Mouse (Mus musculus): ENCODE data around the gene Kctd21.

Gene Kctd21

DNA sequence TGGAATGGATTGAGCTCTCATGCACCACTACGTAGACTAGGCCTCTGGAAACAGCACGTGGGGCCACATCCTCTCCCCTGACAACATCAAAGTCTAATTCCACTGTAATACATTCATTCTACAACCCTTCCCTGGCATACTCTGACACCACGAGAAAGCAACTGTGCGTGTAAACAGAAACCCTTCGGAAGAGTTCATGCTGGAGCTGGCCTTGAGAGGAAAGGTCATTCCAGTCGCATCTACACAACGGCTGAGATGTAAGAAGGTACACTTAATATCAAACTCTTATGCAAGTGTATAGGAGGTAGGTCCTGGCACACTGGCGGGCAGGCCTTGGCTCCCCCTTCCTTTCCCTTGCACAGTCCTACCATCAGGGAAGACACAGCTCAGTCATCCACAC is 7.8 kb upstream of the Kctd21 start:
- no peak for DNase-seq

DNA sequence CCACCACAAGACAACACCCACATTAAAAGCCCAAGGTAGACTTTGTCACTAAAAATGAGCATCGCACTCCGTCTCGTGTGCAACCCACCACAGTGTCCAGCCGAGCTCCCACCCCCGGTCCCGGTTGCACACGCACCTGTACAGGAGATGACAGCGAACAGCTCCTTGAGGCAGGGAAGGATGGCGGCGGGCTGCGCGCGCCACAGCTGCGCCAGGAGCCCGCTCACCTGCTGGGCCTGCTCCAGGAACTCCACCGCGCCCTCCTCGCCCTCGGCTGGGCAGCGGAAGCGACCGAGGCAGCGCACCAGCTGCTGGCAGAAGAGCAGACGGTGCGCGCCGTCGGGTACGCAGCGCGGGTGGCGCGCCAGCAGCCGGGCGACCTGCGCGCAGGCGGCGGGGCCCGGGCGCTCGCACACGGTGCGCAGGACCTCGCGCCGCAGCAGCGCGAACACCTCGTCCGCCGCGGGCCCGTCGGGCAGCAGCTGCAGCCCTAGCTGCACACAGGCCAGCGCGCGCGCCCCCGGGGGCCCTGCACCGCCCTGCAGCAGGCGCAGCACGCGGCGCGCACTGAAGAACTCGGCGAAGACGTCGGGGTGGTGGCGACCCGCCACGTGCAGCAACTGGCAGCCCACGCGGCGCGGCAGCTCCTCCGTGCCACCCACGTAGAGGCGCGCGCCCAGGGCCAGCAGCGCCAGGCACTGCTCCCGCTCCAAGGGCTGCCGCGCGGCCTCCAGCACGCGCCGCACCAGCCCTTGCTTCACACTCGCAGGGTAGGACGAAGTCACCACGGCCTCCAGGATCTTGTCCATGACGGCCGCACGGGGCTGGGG is 6.8 kb upstream of the Kctd21 start:
- no peak for DNase-seq

DNA sequence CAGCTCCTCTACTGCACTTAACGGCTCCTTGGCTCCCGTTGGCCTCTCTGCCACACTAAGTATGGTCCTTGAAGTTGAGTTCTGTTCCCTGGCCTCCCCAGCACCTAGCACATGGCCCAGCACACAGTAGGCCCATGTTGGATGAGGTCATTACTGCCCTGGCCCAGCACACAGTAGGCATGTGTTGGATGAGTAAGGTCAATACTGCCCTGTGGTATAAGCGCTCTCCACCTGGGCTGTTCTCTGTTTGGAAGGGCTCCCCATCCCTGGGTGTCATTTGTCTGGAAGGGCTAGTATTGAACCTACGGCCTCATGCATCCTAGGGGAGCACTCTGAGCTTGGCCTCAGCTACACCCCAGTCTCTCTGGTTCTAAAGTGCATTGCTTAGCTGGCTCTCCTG is 4.8 kb upstream of the Kctd21 start:
- no peak for DNase-seq

DNA sequence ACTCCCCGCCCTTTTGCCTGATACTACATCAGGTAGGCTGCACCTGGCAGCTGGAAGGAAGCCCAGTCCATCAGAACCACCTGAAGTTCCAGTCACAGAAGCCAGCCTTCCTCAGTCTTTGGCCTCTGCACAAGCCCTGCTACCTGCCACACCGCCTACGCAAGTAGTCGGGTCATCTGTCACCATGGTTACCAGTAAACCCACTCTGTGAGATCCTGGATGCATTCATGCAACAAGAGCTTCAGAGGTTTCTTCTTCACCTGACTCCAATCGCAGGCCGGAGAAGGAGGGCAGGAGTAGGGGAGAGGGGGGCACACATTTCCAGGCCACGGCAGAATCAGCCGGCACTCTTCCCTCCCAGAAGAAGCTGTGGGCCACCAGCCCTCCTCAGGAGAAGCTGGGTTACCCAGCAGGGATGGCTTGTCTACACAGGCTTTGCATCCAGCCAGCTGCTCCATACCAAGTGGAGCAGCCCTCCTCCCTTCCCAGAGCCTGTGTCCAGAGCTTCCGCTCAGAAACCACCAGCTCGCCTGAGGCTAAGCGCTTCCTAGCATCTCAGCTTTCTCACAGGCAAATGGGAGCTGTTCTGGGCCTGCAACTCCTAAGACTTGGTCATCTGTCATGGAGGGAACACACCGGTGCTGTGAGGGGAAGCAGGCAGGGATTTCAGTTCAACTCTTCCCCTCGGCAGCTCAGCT is 3.1 kb upstream of the Kctd21 start:
- DNase-seq: no peak

DNA sequence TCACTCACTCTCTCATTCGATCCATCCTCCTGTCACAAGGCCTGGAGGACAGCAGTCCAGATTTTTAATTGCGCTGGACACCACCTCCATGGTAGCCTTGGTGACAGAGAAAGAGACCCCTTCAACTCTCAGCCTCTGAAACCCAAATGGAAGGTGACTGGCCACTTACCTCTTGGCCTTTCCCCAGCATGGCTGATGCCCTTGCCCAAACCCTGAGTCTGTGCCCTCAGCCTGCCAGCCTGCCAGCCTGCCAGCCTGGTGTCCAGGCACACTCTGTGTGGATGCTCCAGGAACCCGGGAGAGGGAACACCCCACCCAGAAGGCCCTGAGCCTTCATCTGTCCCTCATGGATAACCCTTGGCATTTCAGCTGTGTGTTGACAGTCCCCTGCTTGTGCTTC is 2.5 kb upstream of the Kctd21 start:
- no peak for DNase-seq

DNA sequence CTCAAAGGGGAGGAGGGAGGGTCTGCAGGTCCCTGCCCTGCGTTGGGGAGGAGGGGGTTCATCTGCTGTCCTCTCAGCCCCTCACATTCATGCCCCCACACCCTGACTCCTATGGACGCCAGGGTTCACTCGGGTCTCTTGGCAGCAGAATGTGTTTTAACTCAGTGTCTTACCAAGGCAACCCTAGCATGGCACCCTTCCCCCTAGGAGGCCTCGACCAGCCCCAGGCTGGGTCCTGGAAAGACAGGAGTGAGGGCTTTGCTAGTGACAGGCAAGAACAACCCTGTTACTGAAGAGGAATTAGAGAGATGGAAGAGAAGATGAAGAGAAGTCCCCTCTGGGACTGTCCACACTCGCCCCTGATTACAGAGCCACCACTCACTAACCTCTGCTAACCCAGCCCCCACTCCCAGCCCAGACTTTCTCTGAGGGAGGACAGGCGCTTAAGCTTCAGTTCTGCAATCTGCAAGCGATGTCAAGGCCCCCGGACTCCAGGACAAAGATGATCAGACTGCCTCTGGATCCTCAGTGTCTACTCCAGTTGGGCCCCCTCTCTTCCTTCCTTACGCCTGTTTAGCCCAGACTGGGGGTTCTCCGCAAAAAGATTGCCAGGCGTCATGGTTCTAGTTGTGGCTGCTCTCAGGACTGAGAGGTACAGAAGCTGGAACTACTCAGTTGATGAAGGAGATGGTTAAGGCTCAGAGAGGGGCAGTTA is 1.0 kb upstream of the Kctd21 start:
- DNase-seq: peak; percentile 92

DNA sequence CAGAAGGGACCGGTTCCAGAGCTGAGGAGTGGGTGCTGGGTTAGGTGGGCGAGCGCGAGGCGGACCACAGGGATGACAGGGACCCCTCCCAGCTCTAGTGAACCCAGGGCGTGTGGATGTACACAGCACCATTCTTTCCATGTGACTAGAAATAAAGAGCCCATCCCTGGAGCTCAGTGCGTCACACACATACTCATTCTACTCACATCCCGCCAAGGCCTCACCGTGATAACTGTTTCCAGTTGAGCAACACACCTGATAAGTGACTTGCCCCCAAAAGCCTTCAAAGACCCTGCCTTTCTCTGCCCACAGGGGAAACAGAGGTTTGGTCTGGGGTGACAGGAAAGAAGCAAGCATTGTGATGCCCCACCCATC is 527 bp downstream of the Kctd21 start:
- no peak for DNase-seq

DNA sequence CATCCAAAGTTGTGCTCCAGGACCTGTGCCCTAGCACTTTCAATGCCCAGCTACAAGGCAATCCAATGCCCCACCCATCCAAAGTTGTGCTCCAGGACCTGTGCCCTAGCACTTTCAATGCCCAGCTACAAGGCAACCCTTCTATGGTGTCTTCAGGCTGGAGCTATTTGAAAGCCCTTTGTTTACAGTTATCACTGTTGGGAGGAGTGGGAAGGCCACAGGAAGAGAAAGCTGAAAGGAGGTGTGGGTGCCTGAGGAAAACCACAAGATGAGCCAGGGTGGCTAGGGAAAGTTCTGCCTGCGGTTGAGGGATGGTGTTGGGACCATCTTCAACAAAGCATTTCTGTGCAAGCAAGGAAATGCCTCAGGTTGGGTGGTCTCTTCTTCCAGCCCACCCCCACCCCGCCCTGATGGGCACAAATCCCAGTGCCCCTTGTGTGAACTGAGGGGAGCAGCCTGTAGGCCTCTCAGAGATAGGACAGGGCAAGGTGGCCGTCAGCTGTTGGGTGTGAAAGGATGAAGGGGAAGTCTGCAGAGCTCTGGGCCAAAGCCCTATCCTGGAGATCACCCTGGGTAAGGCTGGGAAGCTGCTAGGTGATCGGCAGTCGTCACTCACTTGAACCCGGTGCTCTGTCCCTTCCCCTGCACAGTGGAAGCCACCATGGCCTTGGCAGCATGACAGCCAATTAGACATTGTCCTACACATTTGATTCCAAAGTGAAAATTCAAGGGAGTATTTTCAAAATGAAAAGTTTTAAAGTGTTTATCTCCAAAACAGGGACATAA is 1.2 kb downstream of the Kctd21 start:
- peak; percentile 93 for DNase-seq

DNA sequence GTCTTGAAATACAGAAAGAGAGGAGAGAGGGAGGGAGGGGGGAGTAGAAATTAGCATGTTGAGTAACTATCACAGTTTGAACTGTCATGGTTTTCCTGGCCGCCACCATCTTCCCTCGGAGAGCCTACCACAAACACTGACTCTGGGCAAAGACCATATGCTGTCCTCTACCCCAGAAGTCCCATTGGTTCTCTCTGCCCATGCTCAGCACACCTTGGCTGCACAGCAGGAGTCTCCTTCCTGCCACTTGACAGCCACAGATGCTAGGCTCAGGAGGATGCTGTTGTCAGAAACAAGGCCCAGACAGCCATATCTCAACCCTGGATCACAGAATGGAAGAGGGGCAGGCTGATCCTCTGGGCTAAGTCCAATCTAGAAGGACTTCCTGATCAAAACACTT is 2.3 kb downstream of the Kctd21 start:
- no peak for DNase-seq

DNA sequence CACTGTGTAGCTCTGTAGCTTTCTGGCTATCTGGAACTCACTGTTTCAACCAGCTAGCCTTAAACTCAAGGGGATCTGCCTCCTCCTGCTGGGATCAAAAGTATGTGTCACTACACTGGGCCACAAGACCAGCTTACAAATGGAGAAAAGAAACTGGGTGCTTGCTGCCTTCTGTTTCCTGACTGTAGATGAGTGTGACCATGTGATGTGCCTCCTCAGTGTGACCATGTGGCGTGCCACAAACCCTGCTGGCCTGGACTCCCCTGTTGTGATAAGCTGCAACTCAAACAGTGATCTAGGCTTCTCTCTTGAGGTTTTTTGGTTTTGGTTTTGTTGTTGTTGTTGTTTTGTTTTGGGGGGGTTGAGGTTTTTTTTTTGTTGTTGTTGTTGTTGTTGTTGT is 4.6 kb downstream of the Kctd21 start:
- no peak for DNase-seq

DNA sequence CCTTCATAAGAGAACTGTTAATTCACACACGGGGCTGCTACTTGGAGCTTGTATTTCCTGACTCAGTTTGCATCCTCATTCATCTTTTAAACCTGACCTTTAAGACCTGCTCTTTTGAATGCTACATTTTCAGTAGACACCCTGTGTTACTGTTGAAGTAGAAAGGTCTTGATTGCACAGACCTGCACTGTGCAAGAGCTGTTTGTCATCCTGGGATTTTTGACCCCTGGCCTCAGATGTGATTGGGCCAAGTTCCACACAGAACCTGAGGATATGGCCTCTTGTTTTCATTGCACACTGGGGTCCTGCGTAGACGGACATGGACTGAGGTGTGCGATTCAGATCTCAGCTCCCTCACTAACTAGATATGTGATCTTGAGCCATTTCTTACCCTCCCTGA is 6.5 kb downstream of the Kctd21 start:
- DNase-seq: no peak

DNA sequence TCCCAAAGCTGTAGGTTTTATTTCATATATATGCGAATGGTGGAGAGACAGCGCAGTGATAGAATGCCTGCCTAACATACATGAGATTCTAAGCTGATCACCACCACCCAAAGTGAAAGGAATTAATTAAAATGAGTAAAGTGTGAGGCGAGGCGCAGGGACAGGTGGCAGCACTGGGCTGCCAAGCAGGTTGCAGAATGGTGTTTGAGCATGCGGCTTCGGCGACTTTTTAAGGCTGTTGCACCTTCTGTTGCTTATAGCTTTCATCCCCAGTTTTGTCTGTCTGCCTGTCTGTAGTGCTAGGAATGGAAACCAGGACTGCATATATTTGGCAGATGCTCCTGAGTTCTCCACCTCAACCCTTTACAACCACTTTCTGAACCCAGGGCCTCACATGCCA is 7.5 kb downstream of the Kctd21 start:
- no peak for DNase-seq

DNA sequence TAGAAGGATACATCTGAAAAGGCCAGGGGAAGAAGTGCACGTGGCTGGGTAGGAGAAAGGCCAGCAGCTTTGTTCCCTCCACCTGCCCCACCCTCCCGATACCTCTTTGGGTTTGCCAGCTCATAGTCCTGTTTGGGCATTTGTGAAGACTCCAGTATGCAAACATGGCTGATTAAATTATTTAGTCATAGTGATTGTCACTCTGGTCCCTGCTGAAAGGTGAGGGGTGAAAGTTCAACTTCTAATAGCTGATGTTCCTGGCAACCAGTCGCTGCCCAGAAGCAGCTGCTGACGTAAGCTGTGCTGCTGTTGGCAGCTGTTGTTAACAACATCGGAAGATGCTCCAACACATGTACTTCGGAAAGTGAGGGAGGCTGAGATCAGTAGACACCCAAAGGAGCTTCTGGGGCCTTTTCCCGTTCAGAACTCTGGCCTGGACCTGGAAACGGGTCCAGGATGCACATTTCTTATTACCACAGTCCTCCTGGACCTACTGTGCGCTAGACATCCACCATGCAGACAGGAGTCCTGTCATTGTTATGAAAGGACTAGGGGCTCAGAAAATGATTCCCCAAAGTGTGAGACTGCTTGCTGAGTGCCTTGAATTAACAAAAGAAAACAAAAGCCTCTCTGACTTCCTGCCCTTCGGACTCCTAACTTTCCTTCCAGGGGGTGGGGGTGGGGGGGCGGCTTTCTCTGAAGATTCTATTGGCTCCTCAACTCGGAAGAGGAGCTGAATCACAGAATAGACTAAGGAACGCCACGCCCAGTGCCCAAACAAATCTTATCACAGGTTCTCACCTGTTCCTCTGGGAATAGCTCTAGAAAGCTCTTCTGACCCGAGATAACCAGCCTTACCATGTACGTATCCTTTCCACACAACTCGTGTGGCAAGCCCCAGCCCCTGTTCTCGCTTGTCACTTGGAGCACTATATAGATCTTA is 9.1 kb downstream of the Kctd21 start:
- peak; percentile 95 for DNase-seq

DNA sequence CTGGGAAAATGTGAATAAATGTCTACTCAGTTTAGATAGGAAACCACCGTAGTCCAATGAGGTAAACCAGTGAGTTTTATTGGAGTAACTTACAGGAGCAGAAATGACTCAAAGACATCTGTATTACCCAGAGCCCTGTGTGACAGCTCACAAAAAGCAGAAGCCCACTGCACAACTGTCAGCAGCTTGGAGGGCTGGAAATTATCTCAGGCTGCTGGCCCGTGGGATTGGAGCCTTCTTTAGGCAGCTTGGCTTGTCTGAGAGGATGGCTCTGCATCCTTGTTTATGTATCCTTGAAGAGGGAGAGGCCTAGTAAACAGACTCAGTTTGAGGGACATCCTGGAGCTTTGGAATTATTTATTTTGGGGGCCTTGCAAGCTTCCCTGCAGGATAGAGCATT is 10.8 kb downstream of the Kctd21 start:
- peak; percentile 88 for DNase-seq

DNA sequence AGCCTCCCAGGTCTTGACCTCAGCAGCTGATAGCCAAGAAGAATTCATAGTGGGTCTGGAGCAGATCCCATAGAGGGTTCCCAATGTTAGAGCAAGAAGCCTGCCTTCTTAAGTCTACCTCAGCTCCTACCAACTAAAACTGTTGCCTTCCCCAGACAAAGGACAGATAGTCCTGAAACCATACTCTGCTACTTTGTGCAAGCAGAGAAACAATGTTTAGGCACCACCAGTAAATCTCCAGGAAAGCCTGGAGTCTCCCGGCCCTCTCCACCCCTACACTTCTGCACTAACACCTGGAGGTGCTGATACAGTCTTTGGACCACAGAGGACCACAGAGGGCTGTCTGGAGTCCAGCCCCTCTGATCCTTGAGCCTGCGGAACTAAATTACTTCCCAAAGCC is 12.5 kb downstream of the Kctd21 start:
- peak; percentile 76 for DNase-seq

DNA sequence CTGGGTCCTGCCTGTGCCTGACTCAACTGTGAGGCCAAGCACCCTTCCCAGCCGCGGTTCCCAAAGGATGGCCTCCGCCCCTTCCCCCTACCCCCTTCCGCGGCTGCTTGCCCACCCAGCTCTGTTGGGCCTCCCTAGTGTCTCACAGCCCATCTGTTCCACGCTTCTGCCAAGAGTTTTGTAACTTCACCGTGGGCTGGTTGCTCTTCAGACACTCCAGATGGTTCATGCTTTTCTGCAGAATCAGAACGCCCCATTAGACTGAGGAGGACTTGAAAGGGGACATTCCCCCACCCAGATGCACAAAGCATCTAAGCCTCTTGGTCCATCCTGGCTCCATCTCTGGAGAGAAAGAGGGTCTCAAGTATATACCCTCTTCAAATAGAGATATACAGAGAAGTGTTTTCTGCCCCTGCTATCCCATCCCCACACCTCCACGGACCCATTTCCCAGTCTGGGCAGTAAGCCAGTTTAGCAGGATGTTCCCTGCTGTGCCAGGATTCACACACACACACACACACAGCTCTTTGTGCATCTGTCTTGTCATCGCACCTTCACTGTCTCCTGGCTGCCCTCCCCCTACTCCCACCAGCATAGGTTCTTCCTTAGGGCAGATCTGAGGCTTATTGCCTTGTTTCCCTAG is 13.2 kb downstream of the Kctd21 start:
- DNase-seq: peak; percentile 97

DNA sequence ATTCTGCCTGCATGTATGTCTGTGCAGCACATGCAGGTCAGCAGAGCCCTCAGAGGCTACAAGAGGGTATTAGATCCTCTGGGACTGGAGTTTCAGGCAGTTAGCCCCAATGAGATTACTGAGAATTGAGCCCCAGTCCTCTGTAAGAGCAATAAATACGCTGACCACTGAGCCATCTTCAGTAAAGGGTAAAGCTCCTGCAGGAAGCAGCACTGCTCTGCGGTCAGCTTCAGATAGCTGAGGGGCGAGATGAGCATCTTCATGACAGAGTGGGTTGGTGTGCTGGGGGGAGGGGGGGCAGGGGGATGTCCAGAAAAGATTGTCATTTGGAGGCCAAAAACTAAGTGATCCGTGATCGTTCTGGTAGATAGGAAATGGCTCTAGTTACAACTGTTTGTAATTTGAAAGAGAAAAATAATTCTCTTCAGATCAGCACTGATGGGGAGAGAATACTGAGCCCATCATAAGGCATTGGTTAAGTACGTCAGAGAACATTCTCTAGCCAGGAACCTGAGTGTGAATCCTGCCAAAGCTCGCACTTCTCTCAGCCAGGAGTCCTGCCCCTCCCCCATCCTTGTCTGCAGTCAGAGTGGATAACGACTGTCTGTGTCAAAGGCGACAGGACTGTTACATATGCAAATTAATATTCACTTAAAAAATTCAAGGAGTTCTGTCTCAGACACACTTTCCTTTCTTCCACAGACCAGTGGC is 14.1 kb downstream of the Kctd21 start:
- peak; percentile 86 for DNase-seq

DNA sequence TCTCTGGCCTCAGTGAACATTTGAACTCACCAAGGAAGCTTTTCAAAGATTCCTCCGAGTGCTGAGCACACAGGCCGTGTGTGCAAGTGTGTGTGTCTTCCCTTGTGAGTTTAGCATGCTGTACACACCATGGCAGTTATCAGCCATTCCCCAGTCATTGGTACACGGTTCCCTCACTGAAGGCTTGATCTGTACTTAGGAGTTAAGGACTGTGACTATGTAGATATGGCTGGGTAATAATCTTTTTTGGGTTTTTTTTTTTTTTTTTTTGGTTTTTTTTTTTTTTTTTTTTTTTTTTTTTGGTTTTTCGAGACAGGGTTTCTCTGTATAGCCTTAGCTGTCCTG is 14.7 kb downstream of the Kctd21 start:
- DNase-seq: no peak

DNA sequence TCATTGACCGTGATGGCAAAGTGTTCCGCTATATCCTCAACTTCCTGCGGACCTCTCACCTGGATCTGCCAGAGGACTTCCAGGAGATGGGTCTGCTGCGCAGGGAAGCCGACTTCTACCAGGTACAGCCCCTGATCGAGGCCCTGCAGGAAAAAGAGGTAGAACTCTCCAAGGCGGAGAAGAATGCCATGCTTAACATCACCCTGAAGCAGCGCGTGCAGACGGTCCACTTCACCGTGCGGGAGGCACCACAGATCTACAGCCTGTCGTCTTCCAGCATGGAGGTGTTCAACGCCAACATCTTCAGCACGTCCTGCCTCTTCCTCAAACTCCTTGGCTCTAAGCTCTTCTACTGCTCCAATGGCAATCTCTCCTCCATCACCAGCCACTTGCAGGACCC is 15.3 kb downstream of the Kctd21 start:
- DNase-seq: peak; percentile 90

DNA sequence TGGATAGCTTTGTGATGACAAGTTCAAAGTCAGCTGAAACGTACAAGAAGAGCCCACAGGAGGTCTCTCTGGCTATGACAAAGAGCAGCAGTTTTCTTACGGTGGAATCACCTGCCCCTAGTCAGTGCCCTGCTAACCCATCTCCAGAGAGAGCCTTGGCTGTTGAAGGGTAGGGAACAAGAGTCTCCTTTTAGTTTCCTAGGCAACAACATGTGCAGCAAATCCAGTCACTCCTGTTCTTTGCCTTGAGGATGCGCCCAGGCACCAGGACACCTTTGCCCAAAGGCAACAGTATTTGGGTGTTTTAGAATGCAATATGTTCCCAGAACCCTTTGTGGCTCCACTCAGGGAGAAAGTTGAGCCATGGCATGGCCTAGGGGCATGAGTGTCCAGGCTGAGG is 16.2 kb downstream of the Kctd21 start:
- DNase-seq: peak; percentile 67

DNA sequence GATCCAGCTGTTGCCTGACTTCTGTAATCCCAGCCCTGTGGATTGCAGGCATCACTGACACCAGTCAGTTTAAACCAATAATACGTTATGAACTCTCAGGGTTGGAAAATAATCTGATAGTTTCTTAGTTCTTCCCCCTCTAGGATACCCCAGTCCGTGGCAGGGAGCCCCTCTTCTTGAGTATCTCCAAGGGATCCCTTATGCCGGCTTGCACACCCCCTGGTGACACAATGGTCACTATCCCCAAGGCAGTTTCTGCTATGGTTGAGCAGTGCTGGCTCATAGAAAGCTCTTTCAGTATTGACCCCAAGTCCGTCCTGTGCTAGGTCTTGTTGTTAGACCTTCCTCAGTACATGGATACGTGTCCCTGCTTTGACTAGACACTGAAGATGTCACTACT is 16.7 kb downstream of the Kctd21 start:
- peak; percentile 63 for DNase-seq
